Mouse (Mus musculus) central nervous system, embryonic 18 days (tissue): ENCODE data around the gene 1700086D15Rik. TPM values are rescaled to one million over a fixed set of nuclear protein-coding genes. Genes with fewer than 3 reads are reported as not detected.

ENCODE experiments used
- polyA plus RNA-seq: library from polyadenylated mRNA; depleted of rRNA; stranded (reverse); fragments of >200 nt; gene quantifications from 2 replicates; pipeline ENCODE4 v1.2.3, GENCODE M21; 2012; rRNA removed

Gene 1700086D15Rik
- 0.17 and 0.41 TPM in 2 replicates for polyA plus RNA-seq

GRCm38 (mm10) chr11:65159791-65160190, at the start of gene 1700086D15Rik:
Gene 1700086D15Rik, minus strand, starts transcription at chr11:65159891.

GRCm38 (mm10) chr11:65162767-65163120, 3.1 kb upstream of the 1700086D15Rik start, which contains the start of gene Arhgap44:
Gene Arhgap44, minus strand, starts transcription at chr11:65162961.

Other genes starting within 250 kb of the 1700086D15Rik start
- 31.0 and 32.9 TPM in 2 replicates for gene Elac2, start 180.9 kb downstream of the 1700086D15Rik start, polyA plus RNA-seq
- gene Arhgap44, start 3.1 kb upstream of the 1700086D15Rik start, polyA plus RNA-seq, result 14.8 and 16.1 TPM in 2 replicates
- gene Myocd, start 110.1 kb upstream of the 1700086D15Rik start, polyA plus RNA-seq, result 0.11 and 0.13 TPM in 2 replicates